Mouse (Mus musculus): Measurements from ENCODE around the gene Lrrc1. TPM values are rescaled to one million over a fixed set of nuclear protein-coding genes. Genes with fewer than 3 reads are reported as not detected.

The Lrrc1 gene
- total RNA-seq, 2 experiments from 2014 or later: 6.1 to 6.2 TPM

- intact Hi-C loops (cut with DNase I): no loop called here
- no peak for DNase-seq (ENCODE audit: low spot score in 2 of 2)
Measured at GRCm38 (mm10) chr9:77406906-77407305, 137.8 kb downstream of the Lrrc1 start.

GRCm38 (mm10) chr9:77404458-77404857 is 140.2 kb downstream of the Lrrc1 start:
- intact Hi-C loops (cut with DNase I): no loop called here
- no peak for DNase-seq (ENCODE audit: low spot score in 2 of 2)

DNA sequence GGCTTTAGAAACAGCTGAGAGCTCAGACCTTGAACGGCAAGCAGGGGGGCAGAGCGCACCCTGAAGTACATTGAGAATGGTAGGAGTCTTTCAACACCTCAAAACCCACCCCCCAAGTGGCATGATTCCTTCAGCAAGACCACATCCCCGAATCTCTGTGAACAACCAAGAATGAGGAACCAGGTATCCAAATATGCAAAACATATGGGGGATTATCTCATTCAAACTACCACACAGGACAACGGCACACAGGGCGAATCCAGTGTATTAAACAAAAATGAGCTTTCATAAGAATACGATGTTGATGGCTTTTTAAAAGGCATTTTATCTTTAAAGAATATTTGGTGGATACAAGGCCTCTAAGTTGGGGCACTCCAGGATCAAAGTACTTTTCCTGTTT is 140.7 kb downstream of the Lrrc1 start:
- DNase-seq (ENCODE audit: low spot score in 2 of 2): no peak
- intact Hi-C loops (cut with DNase I): no loop called here

- intact Hi-C loops (cut with DNase I): no loop called here
- DNase-seq (ENCODE audit: low spot score in 2 of 2): no peak
Measured at GRCm38 (mm10) chr9:77402971-77403370, 141.7 kb downstream of the Lrrc1 start.

- no peak for DNase-seq (ENCODE audit: low spot score in 2 of 2)
- intact Hi-C loops (cut with DNase I): no loop called here
Measured at GRCm38 (mm10) chr9:77399801-77400200, 144.9 kb downstream of the Lrrc1 start.

DNA sequence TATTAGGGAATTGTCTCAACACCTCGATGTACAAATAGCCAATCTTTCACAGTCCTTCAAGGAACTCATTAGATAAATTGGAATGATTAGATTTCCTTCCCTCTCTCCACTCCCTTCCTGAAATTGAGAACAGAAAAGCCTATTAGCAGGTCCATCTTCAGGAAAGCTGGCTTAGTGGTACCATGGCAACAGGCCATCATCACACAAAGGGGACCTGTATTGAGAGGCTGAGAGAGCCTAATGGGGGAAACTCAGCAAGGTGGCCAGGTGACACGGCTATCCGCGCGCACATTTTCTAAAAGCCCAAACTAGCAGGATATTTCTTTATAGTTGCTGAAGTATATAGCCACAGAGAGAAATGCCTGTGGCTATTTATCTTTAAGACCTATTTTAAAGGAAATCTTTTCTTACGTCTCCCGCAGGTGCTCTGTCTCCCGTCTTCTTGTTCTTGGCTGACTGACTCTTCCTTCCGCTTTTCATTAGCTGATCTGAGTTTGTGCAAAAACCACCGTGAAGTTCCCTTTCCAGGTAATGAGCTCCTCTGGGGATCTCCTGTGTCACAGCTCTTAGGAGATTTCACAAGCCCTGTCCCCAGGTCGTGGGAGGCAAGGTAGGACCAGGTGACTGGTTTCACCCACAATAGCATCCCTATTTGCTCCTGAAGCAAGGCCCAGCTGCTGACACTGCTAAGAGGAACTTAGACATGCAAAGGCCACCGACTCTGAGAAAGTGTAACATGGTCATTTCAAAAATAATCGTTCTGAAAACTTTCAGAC is 145.6 kb downstream of the Lrrc1 start:
- no peak for DNase-seq (ENCODE audit: low spot score in 2 of 2)
- intact Hi-C loops (cut with DNase I): no loop called here

DNA sequence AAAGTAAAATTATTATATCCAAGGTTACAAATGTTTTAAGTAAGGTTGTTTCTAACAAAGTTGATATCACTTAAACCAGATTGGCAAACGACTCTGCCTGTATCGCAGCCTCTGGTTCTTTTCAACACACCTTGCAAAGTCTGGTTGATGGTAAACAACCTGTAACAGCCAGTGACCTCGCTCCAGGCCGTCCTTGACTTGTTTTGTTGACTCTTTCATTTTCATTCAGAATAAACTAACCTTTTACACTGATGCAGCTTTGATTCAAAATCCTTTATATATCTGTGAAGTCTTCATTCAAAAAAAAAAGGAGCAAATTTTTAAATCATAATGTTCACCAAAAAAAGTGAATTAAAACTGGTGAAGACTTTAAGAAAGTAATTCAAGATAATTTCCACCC is 147.6 kb downstream of the Lrrc1 start:
- intact Hi-C loops (cut with DNase I): no loop called here
- no peak for DNase-seq (ENCODE audit: low spot score in 2 of 2)

GRCm38 (mm10) chr9:77391248-77391647 is 153.4 kb downstream of the Lrrc1 start:
- no peak for DNase-seq (ENCODE audit: low spot score in 2 of 2)
- intact Hi-C loops (cut with DNase I): no loop called here

GRCm38 (mm10) chr9:77388956-77389355 is 155.7 kb downstream of the Lrrc1 start:
- intact Hi-C loops (cut with DNase I): no loop called here
- DNase-seq (ENCODE audit: low spot score in 2 of 2): no peak

DNA sequence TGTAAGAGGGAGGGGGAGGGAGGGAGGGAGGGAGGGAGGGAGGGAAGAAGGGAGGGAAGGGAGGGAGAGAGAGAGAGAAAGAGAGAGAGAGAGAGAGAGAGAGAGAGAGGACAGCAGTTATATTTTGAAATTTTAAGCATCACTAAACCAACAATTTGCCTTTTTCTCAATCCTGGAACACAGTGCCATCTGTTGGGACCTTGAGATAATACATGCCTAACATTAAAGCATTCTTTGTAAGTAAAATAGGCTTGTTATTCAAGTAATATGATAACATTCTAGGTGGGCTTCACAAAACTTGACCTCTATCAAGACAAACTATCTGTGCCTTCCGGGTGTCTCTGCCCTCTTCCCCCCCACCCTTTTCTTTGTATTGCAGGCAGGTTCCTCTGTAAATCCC is 157.9 kb downstream of the Lrrc1 start:
- DNase-seq (ENCODE audit: low spot score in 2 of 2): no peak
- intact Hi-C loops (cut with DNase I): no loop called here

- intact Hi-C loops (cut with DNase I): no loop called here
- no peak for DNase-seq (ENCODE audit: low spot score in 2 of 2)
Measured at GRCm38 (mm10) chr9:77385611-77386010, 159.1 kb downstream of the Lrrc1 start.

DNA sequence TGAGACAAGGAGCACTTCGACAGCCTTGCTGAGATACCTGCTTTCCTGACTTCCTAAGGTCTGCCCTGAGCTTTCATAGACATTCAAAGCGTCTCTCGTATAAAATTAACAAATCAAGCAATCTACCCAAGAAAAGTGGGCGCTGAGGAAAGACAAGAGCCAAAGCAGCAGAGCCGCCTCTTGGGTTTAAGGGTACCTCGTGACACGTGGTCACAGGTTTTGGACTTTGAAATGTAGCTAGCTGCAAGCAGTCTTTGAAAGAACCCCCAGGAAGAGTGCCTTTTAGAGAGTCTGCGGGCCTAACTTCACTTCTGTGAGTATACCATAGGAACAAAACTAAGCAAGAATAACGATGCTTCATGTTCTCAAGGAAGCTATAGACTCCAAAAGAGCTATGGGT is 160.0 kb downstream of the Lrrc1 start:
- intact Hi-C loops (cut with DNase I): no loop called here
- DNase-seq (ENCODE audit: low spot score in 2 of 2): no peak

DNA sequence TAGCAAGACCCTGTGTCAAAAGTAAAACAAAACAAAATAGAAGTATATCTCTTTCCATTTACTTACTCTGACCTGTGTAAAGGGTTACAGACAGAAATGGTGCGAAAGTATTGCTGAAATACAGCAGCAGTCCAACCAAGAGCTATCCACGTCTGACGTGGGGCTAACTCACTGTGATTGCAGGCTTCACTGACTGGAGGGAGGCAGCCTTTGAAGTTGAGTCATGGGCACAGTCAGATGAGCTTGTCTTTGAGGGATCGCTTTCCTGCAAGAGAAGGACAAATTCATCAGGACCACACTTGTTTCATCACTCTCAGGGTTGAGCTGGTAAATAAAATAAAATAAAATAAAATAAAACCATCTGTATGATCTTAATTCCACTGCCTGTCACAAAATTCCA is 160.7 kb downstream of the Lrrc1 start:
- intact Hi-C loops (cut with DNase I): no loop called here
- no peak for DNase-seq (ENCODE audit: low spot score in 2 of 2)

- no peak for DNase-seq (ENCODE audit: low spot score in 2 of 2)
- intact Hi-C loops (cut with DNase I): no loop called here
Measured at GRCm38 (mm10) chr9:77382514-77382913, 162.2 kb downstream of the Lrrc1 start.

DNA sequence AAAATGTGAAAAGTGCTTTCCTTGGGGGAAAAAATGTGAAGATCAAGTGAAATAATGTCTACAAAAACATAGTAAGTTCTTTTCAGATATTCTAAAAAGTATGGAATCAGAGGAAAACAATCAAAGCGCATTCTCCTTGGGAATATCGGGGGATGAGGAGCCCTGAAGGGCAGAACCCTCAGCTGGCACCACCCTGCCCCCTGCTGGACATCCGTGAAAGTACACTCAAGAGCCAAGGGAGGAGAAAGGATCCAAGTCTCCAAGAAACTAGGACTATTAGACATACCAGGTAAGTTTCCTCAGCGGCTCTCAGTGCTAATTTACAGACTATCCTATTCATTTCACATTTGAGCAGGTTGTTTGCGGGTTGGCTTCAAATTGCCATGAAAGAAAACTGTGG is 163.1 kb downstream of the Lrrc1 start:
- intact Hi-C loops (cut with DNase I): loop anchor here (2.0 kb wide), 1 partner anchor 1111 kb away; no protein-coding TSS in a partner anchor
- DNase-seq (ENCODE audit: low spot score in 2 of 2): peak; percentile 54 to 75

Small RNA genes within 50 kb of the gene (microRNA-seq; reads per million reads assigned to microRNA genes)
- not detected for gene Gm25250

Other genes starting within 250 kb of the Lrrc1 start
- gene Mlip, start 191.9 kb downstream of the Lrrc1 start, total RNA-seq (2021): 100 to 1,000 TPM; 117 to 119 TPM
- not detected for gene Klhl31, start 91.6 kb upstream of the Lrrc1 start, total RNA-seq (2021)
- 10 to 100 TPM; 43.3 to 44.6 TPM for gene Gclc, start 209.7 kb upstream of the Lrrc1 start, total RNA-seq (2021)

Measured in left cerebral cortex, postnatal 36 days (tissue).